Mouse (Mus musculus): ENCODE measurements at regions not wholly inside any gene's neighbourhood (a gene's known extent, or its start where the extent isn't known, plus 50 kb on each side); places are given as distances from the start of the nearest gene placed in this dataset.
"Not testable (repeated sequence)": the region's sequence is repeated elsewhere in the genome, so short reads cannot be mapped to it uniquely, and the experiment has no call there.

DNA sequence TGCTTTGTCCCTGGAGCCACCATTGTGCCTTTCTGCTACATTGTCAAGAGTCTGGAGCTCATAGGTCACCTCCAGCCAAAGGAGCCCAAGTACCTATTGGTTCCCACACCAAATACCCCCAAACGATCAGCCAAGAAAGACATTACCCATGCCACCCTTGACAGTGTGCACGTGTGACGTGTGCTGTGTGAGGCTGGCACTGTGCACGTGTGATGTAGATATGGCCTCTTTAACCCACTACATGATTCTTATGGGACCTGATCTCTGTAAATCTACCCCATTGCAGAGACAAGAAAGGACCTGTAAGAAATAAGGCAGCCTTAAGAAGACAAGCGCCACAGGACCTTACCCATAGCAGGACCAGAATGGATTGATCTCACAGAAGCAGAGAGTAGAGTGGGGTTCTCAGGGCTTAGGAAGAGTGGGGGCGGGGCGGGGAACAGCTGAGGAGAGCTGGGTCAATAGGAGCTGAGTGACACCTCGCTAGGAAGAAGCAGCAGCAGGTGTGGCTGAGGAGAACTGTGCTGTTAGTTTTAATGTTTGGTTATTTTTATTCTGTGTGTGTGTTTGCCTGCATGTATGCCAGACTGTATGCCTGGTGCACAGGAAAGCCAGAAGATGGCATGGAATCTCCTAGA lies 331.5 kb upstream of the 3110018I06Rik start:
- no peak for DNase-seq (ENCODE audit: low read depth, low spot score)

DNA sequence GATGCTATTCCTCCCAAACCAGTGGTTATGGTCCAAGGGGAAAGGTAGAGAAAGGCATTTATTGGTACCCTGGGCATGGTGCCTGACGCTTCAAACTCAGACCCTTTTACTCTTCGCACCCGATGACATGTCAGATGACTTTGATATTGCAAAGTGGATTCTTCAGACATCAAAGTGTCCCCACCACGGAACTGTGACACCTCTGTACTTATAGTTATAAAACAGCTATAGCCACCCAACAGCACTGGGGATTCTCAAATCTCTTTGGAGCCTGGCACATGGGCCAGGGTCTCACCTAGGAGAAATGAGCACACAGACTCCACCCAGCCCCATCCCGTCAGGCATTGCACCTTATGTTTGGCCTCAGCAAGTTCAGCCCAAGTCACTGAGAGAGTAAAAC lies 329.3 kb upstream of the 3110018I06Rik start:
- DNase-seq (ENCODE audit: low read depth, low spot score): no peak

DNA sequence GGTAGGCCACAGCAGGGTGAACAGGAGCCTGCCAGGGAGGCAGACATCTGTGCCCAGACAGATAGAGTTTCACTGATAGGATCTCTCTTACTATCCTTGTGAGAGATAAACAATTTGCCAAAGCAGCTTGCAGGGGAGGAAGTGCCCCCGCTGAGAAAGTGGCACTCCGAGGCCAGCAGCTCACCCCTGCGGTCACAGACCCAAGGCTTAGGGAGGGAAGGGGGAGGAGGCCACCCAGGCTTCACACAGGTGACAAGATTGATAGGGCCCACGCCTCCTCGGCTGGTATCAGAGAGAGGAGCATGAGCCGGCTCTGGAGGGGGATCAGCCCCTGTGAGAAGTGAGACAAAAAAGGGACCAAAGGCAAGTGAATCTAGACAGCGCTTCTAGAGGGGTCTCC lies 328.3 kb upstream of the 3110018I06Rik start:
- DNase-seq (ENCODE audit: low read depth, low spot score): no peak

DNA sequence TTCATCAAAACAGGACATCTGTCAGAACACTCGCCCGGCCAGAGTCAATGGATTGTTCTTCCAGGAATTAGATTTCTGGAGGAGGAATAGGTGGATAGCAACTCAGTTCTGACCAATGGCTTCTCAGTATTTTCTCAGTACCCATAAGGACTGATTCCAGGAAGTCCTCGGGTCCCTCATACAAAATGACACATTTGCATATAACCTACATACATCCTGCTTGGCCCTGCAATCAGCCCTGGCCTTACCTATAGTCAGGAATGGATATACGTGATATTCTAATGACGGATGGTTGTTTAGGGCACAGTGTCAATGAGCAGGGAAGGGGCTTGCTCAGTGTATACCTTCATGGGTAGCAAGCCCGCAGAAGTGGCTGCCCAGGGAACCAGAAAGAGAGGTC lies 327.8 kb upstream of the 3110018I06Rik start:
- no peak for DNase-seq (ENCODE audit: low read depth, low spot score)

DNA sequence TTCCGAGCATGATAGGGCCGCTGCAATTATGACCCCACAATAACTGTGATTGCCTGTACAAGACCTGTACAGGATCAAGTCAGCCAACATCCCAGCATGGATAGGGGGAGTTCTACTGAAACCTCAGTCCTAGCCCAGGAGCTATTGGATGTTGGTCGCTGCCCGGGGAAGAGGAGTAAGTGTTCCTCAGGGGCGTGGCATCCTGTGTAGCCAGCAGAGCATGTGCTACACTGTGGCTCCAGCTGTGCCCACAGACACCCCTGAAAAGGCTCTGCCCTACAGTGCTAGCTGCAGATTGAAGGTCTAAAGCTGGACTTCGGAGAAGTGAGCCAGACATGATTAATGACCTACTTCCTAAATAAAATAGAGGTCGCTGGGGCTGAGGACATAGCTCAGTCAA lies 317.5 kb upstream of the 3110018I06Rik start:
- no peak for DNase-seq (ENCODE audit: low read depth, low spot score)

DNA sequence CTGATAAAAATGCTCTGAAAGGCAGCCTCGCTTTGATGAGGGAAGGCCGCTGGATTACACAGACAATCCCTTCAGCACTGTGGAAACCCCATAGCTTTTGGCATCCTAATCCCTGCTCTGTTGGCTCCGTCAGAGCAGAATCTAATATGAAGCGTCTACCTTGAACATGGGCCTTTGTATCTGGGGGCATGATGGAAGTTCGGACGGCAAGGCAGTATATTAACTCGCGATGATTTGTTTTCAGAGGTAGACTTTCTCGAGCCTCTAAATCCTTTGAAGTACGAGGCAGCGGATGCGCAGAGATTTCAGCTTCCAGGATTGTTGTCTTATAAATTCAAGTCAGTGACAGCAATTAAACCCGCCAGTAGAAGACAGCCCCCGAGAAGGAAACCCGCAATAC lies 316.8 kb upstream of the 3110018I06Rik start:
- DNase-seq (ENCODE audit: low read depth, low spot score): no peak

DNA sequence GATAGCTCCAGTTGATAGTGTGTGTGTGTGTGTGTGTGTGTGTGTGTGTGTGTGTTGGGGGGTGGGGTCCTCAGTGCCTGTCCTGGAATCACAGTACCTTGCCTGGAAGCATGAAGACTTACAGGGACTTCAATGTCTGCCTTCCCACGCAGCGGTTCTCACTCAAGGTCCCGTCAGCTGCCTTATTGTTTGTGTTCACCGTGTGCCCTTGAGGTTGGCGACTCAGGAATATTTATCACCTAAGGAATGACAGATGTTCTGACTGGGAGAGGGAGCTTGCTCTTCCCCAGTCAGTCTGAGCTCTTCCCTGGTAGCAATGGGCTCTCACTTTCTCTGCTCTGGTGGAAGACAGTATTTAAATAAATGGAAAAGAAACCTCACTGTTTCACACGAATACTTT lies 309.8 kb upstream of the 3110018I06Rik start:
- no peak for DNase-seq (ENCODE audit: low read depth, low spot score)

DNA sequence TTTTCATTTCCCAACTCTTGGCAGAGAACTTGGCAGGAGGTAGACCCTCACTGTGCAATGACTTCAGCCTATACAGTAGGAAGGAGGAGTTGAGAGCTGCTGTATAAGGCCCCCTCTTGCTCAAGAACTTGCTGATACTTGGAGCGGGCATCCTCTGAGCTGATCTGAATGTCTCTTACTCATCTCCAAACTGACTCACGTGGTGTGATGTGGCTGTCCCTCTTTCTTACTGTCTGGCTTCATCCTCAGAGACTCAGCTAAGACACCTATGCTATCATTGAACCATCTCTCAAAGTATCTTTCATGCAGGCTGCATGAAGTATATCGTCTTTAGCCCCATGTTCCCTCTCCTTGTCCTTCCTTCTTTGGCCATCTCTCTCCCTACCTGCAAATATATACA lies 307.9 kb upstream of the 3110018I06Rik start:
- no peak for DNase-seq (ENCODE audit: low read depth, low spot score)

DNA sequence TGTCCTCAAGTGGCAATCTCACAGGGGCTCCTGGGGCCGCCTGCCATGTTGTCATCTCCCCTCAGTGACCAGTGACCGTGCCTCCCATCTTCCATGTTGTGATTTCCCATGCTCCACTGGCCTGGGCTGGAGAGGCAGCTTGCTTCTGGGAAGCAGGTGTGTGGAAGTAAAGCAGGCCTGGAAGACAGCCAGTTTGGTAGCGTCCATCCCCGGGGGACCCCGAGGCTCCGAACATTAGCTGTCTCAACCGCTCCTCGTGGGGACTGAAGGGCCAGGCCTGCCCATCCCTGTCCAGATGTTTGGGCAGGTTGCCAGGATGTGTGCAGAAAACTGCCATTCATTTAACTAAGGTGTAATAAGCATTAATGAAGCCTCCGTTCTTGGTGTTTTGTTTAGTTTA lies 307.1 kb upstream of the 3110018I06Rik start:
- no peak for DNase-seq (ENCODE audit: low read depth, low spot score)

DNA sequence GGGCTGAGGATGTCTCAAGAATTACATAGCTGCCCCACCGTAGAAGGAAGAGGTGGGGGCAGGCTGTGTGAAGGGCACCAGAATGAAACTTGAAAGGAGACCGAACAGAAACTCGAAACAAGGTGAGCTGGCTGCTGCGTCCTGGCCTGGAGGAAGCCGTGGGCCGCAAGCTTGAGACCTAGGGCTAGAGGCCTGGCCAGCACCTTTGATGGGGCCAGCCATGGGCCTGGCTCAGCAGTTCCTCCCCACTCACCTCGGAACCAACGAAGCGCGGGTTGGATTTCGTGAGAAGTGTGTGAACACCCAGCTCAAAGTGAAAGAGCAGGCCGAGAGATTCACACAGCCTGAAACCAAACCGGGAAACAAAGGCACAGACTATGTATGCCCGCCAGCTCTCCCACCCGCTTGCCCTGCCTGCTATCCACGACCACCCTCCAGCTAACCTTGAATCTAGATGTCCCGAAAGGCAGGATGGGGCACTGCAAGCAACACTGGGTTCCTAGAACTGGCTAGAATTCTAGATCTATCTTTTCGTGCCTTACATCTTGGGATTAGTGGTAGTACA lies 306.3 kb upstream of the 3110018I06Rik start:
- no peak for DNase-seq (ENCODE audit: low read depth, low spot score)

DNA sequence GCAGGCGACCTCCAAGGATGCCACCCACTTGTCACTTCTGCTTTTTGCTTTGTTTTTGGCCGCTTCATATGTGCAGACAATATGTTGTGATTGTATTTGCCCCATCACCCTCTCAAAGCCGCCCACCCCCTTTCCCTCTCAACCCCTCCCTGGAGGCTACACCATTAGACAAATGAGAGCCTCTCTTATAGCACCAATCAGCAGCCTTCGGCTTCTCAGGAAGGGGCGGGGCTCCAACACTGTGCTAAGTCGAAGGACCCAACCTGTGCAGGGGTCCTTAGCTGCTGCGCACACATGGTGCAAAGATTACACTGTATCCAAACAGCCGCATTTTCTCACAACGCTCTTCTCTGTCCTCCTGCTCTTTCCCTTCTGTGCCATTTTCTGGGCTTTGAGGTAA lies 305.1 kb upstream of the 3110018I06Rik start:
- DNase-seq (ENCODE audit: low read depth, low spot score): no peak

DNA sequence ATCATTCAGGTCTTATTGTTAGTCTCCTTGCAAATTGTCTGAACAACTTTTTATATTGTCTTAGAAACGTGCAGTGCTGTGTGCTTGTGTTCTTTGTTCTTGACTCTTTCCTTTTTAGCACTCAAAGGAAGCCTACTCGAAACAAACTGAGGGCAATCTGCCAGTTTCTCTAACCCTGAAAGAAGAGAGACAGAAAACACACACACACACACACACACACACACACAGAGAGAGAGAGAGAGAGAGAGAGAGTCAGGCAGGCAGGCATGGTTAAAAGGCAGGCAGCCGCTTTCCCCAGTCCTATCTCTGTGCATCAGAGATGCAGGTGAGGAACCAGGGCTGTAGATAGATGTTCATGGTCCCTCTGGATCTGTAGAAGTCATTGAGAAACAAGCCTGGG lies 304.0 kb upstream of the 3110018I06Rik start:
- DNase-seq (ENCODE audit: low read depth, low spot score): no peak

DNA sequence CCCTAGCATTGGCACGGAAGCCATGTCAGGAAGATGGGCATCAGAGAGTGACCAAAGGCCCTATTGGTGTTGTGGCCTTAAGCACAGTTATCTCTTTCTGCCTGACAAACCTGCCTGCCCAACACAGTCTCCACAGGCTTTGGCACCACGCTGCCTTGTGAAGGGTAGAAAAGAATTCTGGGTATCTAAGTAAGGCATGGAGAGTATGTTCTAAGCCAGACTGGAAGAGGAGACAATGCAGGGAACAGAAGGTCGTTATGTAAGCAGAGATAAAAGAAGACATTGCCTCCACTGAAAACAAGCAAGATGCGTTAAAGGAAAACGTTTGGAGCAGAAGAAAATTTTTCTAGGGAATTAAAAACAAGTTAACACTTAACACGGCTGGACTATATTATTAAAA lies 302.1 kb upstream of the 3110018I06Rik start:
- DNase-seq (ENCODE audit: low read depth, low spot score): no peak

DNA sequence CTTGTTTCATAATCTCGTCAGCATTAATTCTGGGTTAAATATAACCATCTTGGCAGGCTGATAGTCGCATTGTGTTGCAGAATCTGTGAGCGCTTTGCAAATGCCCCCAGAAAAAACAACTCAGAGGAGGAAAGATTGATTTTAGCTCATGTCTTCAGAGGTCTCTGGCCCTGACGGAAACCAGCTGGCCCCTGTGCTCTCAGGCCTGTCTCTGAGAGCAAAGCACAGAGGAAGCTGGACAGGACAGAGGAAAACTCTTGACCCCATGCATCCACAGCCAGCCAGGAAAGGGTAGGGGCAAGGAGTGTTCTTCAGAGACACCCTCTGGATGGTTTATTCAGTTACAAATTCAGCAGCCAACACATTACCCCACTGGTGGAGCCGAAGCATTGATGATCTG lies 300.4 kb upstream of the 3110018I06Rik start:
- no peak for DNase-seq (ENCODE audit: low read depth, low spot score)

DNA sequence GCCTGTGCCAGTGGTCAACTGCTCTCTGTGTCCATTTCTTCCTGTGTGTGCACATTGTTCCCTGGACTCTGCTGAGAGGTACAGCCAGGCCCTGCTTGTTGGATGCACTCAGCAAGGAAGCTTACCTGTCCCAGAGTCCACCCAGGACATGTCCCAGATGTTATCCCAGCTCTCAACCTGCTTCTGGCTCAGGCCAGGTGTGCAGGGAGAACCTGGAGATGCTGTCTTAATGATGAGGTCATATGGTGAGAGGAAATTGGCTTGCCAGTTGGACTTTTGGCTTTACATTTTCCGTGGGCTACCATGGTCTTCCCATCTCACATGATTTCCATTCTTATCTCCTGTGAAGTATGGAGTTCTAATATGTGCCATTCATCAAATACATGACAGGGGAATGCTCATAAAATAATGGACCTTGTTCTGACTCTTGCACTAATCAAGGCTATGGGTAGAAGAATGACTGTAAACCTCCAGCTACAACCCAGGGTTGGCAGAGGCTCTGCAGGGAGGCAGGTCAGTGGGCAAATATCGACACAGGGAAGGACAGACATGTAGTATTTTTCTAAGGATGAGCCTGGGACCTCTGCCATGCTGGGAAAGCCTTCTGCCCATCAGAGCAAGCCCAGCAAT lies 289.9 kb upstream of the 3110018I06Rik start:
- no peak for DNase-seq (ENCODE audit: low read depth, low spot score)

DNA sequence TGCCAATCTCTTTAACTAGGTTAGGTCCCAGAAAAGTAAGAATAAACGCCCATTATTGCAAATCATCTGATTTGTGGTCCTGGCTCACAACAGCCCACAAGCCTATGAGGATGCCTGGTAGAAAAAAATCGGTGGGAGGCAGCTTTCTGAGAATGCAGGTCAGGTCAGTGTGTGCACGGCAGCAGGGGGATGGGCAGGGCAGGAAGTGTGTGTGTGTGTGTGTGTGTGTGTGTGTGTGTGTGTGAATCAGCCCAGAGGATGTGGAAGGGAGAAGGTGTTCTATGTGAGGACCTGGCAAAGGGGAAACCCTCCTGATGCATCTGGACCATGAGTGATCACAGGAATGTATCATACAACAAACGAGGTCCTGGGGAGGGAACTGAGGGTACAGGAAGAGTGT lies 287.5 kb upstream of the 3110018I06Rik start:
- no peak for DNase-seq (ENCODE audit: low read depth, low spot score)

DNA sequence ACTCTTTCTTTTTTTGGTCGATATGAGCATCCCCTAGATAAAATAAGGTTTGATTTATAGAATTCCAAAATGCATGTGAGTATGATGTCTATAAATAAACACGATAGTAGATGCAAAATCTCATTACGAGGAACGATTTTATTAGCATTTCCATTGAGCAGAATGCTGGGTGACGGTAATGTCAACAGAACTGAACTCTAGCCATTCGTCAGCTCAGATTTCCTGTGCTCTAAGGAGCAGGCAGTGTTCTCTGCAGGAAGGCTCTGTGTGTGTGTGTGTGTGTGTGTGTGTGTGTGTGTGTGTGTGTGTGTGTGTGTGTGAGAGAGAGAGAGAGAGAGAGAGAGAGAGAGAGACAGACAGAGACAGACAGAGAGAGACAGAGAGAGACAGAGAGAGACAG lies 279.6 kb upstream of the 3110018I06Rik start:
- DNase-seq (ENCODE audit: low read depth, low spot score): not testable (repeated sequence)

DNA sequence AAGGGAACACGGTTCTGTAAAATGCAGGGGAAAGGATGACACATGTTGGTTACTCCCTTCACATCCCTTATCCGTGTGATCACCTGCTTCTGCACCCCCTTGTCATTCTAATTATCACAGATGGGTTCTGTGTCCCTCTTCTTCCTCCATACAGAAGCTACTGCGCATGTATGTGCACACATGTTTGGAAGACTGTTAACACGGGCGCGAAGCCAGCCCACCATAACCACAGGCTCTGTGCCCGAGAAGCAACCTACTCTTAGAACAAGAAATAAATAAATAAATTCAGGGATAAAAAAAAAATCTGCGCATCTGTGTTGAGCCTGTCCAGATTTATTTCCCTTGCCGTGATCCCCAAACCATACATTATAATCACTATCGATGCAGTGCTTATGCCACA lies 275.6 kb upstream of the 3110018I06Rik start:
- no peak for DNase-seq (ENCODE audit: low read depth, low spot score)

DNA sequence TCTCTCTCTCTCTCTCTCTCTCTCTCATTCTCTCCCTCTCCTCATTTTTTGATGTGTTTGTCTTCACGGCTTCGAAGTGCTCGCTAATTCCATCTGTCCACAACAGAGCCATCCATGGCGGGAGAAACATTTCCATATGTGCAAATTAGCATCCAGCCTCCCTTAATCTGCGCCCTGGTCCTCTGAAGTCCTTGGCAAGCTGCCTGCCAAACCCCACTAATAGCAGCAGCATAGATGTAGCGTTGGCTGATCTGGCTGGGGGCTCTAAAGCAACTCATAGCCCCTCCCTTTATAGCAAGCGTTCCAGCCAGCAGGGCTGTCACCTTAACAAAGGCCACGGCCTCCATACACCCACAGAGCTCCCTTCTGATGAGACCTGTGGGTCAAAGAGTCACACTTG lies 272.3 kb upstream of the 3110018I06Rik start:
- DNase-seq (ENCODE audit: low read depth, low spot score): no peak

DNA sequence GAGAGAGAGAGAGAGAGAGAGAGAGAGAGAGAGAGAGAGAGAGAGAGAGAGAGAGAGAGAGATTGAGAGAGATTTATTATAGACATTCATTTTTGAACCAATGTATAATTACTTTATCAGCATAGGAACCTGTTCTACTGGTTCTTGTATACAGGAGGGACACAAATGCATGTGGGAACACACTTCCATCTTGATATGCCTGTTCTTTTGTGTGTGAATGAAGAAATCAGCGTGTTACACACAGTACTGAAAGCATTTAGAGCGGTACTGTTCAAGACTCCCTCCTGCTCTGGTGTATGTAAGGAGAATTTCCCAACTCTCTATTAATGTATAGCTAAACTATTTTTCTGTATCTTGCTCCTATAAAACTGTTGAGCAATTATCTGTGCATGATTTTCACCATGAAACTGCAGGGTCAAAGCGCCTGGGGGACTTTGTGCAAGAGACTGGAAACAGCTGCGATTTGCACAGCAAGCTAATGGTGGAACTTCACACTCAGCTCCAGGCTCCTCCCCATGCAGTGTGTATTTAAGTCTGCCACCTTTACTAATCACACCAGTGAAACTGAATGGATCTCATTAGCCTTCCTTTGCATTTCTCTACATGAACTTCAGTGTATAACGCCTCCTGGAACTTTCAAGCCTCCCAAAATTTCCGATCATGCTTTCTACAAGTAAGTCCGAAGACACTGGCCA lies 267.0 kb upstream of the 3110018I06Rik start:
- DNase-seq (ENCODE audit: low read depth, low spot score): no peak

DNA sequence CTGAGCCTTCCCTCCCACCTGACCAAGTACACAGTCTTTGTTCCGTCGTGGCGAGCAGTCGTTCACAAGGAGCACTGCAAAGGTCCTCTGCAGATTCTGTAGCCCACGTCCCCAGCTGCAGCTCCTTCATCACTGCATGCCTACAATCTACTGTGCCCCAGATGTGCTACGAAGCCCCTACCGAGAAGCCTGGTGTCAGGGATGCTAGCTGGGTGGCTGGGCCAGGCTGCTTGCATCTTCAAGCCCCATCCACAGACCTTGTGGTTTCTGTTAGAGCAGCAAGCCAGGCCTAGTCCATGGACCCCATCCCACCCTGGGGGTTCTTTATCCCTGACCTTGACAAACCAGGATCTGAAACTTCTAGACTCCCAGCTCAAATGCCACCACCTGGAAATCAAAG lies 266.3 kb upstream of the 3110018I06Rik start:
- no peak for DNase-seq (ENCODE audit: low read depth, low spot score)

DNA sequence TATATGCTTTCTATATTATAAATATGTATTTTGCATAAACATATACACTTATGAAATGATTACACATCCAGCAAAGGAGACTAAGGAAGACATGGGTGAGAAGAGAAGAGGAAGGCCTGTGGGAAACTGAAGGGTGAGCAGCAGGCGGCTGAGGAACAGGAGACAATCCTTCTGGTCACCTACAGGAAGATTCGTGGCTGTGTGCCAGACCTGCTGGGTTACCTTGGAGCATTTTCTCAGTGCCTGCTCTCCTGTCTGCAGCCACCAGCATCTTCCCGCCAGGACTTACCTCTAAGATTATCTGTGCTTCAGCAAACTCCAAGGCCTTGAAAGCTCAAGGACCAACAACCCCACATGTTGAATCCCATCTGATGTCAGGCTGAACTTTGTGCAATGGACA lies 258.3 kb upstream of the 3110018I06Rik start:
- no peak for DNase-seq (ENCODE audit: low read depth, low spot score)

DNA sequence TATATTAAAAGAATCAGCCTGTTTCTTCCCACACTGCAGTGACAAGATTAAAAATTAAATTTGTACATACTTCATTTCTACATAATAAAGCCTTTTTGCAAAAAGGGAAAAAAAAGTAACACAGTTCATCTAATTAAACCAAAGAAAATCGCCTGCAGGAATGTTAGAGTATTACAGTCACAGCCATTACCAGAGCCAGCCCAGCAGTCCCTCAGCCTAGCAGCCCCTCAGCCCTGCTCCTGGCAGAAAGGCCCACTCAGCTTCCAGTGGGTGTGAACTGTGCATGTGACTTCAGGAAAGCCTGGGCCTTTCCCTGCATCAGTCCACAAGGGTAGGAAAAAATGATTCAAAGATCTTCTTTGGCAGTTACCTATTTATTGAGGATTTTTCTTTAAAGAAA lies 256.8 kb upstream of the 3110018I06Rik start:
- DNase-seq (ENCODE audit: low read depth, low spot score): no peak

Measured in forelimb bud, embryonic 11.5 days (tissue).